Mouse (Mus musculus): ENCODE results near the gene Lrrn2. TPM values are rescaled to one million over a fixed set of nuclear protein-coding genes. Genes with fewer than 3 reads are reported as not detected.

The Lrrn2 gene
- 56.8 and 60.2 TPM in 2 replicates for polyA plus RNA-seq (2015; fragmentation: Nextera tagmentation; extraction: Ambion mirVana)

GRCm38 (mm10) chr1:132880161-132881005 is at the start of gene Lrrn2:
Gene Lrrn2 (plus strand): TSS chr1:132880273.
- Histone ChIP-seq H3K9me3 (no peaks in the 10 kb centered on the region), H3K4me3 (peak within 1 kb of the TSS; percentile 80), H3K27me3 (replicated peaks) (no peaks in the 10 kb centered on the region), H3K4me1 (peaks cover 44% of the 10 kb centered on the region), H3K36me3 (replicated peaks) (no peaks in the 10 kb centered on the region), H3K27ac (peak within 1 kb of the TSS; percentile 91), H3K9ac (peak within 1 kb of the TSS; percentile 95), H3K4me2 (peak within 1 kb of the TSS; percentile 88)
- WGBS, result 0% methylated on average over 66 of the region's 80 CpGs
- ATAC-seq (replicated peaks), result peak; percentile 84

GRCm38 (mm10) chr1:132831963-132832362 is 48.1 kb upstream of the Lrrn2 start:
- H3K27me3 ChIP-seq (replicated peaks), result no peaks in the 10 kb centered on the region
- H3K27ac ChIP-seq, result no peak overlapping the region
- WGBS, result 96% methylated on average over 4 of the region's 4 CpGs
- H3K4me3 ChIP-seq, result no peak overlapping the region
- no peaks in the 10 kb centered on the region for H3K4me1 ChIP-seq
- ATAC-seq (replicated peaks), result no peak
- H3K4me2 ChIP-seq, result no peak overlapping the region
- no peak overlapping the region for H3K9ac ChIP-seq
- no peaks in the 10 kb centered on the region for H3K36me3 ChIP-seq (replicated peaks)
- no peaks in the 10 kb centered on the region for H3K9me3 ChIP-seq

GRCm38 (mm10) chr1:132834037-132834436 is 46.0 kb upstream of the Lrrn2 start:
- no peaks in the 10 kb centered on the region for H3K36me3 ChIP-seq (replicated peaks)
- ATAC-seq (replicated peaks), result no peak
- 68% methylated on average over 8 of the region's 8 CpGs for WGBS
- no peak overlapping the region for H3K9ac ChIP-seq
- no peak overlapping the region for H3K4me3 ChIP-seq
- no peaks in the 10 kb centered on the region for H3K27me3 ChIP-seq (replicated peaks)
- no peaks in the 10 kb centered on the region for H3K9me3 ChIP-seq
- no peaks in the 10 kb centered on the region for H3K4me1 ChIP-seq
- H3K27ac ChIP-seq, result no peak overlapping the region
- H3K4me2 ChIP-seq, result no peak overlapping the region

GRCm38 (mm10) chr1:132836895-132837294 is 43.2 kb upstream of the Lrrn2 start:
- no peaks in the 10 kb centered on the region for H3K9me3 ChIP-seq
- no peak for ATAC-seq (replicated peaks)
- 62% methylated on average over 8 of the region's 8 CpGs for WGBS

GRCm38 (mm10) chr1:132837691-132838090 is 42.4 kb upstream of the Lrrn2 start:
- Histone ChIP-seq H3K27me3 (replicated peaks) (no peaks in the 10 kb centered on the region), H3K9ac (no peak overlapping the region), H3K4me2 (no peak overlapping the region), H3K36me3 (replicated peaks) (no peaks in the 10 kb centered on the region), H3K4me3 (no peak overlapping the region), H3K27ac (no peak overlapping the region), H3K9me3 (no peaks in the 10 kb centered on the region), H3K4me1 (no peaks in the 10 kb centered on the region)
- WGBS, result 71% methylated on average over 5 of the region's 5 CpGs
- no peak for ATAC-seq (replicated peaks)

More at GRCm38 (mm10) chr1:132836895-132837294, 43.2 kb upstream of the Lrrn2 start:
- H3K9ac ChIP-seq, result no peak overlapping the region
- no peak overlapping the region for H3K27ac ChIP-seq
- H3K27me3 ChIP-seq (replicated peaks), result no peaks in the 10 kb centered on the region
- no peak overlapping the region for H3K4me3 ChIP-seq
- no peak overlapping the region for H3K4me2 ChIP-seq
- no peaks in the 10 kb centered on the region for H3K4me1 ChIP-seq
- H3K36me3 ChIP-seq (replicated peaks), result no peaks in the 10 kb centered on the region

- no peak overlapping the region for H3K4me3 ChIP-seq
- WGBS, result 85% methylated on average over 1 of the region's 1 CpGs
- no peaks in the 10 kb centered on the region for H3K27me3 ChIP-seq (replicated peaks)
- no peaks in the 10 kb centered on the region for H3K36me3 ChIP-seq (replicated peaks)
- H3K9ac ChIP-seq, result no peak overlapping the region
- no peak overlapping the region for H3K27ac ChIP-seq
- no peak overlapping the region for H3K4me2 ChIP-seq
- no peak for ATAC-seq (replicated peaks)
- no peaks in the 10 kb centered on the region for H3K4me1 ChIP-seq
- H3K9me3 ChIP-seq, result no peaks in the 10 kb centered on the region
Observed at GRCm38 (mm10) chr1:132838371-132838770, 41.7 kb upstream of the Lrrn2 start.

GRCm38 (mm10) chr1:132843612-132844011 is 36.5 kb upstream of the Lrrn2 start:
- H3K9me3 ChIP-seq, result no peaks in the 10 kb centered on the region
- no peaks in the 10 kb centered on the region for H3K36me3 ChIP-seq (replicated peaks)
- no peak overlapping the region for H3K27ac ChIP-seq
- no peak overlapping the region for H3K4me2 ChIP-seq
- WGBS, result 81% methylated on average over 10 of the region's 10 CpGs
- H3K4me3 ChIP-seq, result no peak overlapping the region
- no peaks in the 10 kb centered on the region for H3K27me3 ChIP-seq (replicated peaks)
- no peak for ATAC-seq (replicated peaks)
- H3K4me1 ChIP-seq, result no peaks in the 10 kb centered on the region
- H3K9ac ChIP-seq, result no peak overlapping the region

- Histone ChIP-seq H3K27ac (no peak overlapping the region), H3K36me3 (replicated peaks) (no peaks in the 10 kb centered on the region), H3K4me1 (no peaks in the 10 kb centered on the region), H3K27me3 (replicated peaks) (no peaks in the 10 kb centered on the region), H3K9ac (no peak overlapping the region), H3K9me3 (no peaks in the 10 kb centered on the region), H3K4me3 (no peak overlapping the region), H3K4me2 (no peak overlapping the region)
- ATAC-seq (replicated peaks), result no peak
- 87% methylated on average over 20 of the region's 20 CpGs for whole genome bisulfite sequencing
Observed at GRCm38 (mm10) chr1:132844088-132844804, 35.8 kb upstream of the Lrrn2 start.

- Histone ChIP-seq H3K27me3 (replicated peaks) (no peaks in the 10 kb centered on the region), H3K36me3 (replicated peaks) (no peaks in the 10 kb centered on the region), H3K4me2 (no peak overlapping the region), H3K9me3 (no peaks in the 10 kb centered on the region), H3K9ac (no peak overlapping the region), H3K27ac (no peak overlapping the region), H3K4me3 (no peak overlapping the region), H3K4me1 (0 out of 2 replicates have a peak, but pooled peaks cover 2% of the 10 kb centered on the region)
- no peak for ATAC-seq (replicated peaks)
- WGBS, result 91% methylated on average over 8 of the region's 8 CpGs
Observed at GRCm38 (mm10) chr1:132845766-132846165, 34.3 kb upstream of the Lrrn2 start.

- no peak for ATAC-seq (replicated peaks)
- Histone ChIP-seq H3K4me1 (peaks cover 18% of the 10 kb centered on the region), H3K27me3 (replicated peaks) (no peaks in the 10 kb centered on the region), H3K36me3 (replicated peaks) (no peaks in the 10 kb centered on the region), H3K4me3 (no peak overlapping the region), H3K4me2 (no peak overlapping the region), H3K9ac (no peak overlapping the region), H3K9me3 (no peaks in the 10 kb centered on the region), H3K27ac (no peak overlapping the region)
- 37% methylated on average over 5 of the region's 5 CpGs for WGBS
Observed at GRCm38 (mm10) chr1:132850809-132851208, 29.3 kb upstream of the Lrrn2 start.

GRCm38 (mm10) chr1:132851296-132851695 is 28.8 kb upstream of the Lrrn2 start:
- WGBS, result 69% methylated on average over 2 of the region's 2 CpGs
- Histone ChIP-seq H3K9me3 (no peaks in the 10 kb centered on the region), H3K27ac (no peak overlapping the region; the same call in 1 of the 2 replicates), H3K9ac (no peak overlapping the region), H3K4me2 (no peak overlapping the region), H3K4me3 (no peak overlapping the region), H3K36me3 (replicated peaks) (no peaks in the 10 kb centered on the region), H3K4me1 (peaks cover 18% of the 10 kb centered on the region), H3K27me3 (replicated peaks) (no peaks in the 10 kb centered on the region)
- no peak for ATAC-seq (replicated peaks)

- Histone ChIP-seq H3K4me2 (no peak overlapping the region), H3K27me3 (replicated peaks) (no peaks in the 10 kb centered on the region), H3K9ac (no peak overlapping the region), H3K4me1 (peaks cover 18% of the 10 kb centered on the region), H3K27ac (0 out of 2 replicates have a peak overlapping the region, but pooled peaks have one; percentile 26), H3K36me3 (replicated peaks) (no peaks in the 10 kb centered on the region), H3K9me3 (no peaks in the 10 kb centered on the region), H3K4me3 (no peak overlapping the region)
- peak; percentile 46; the same call in 1 of the 2 replicates for ATAC-seq (replicated peaks)
- WGBS, result 21% methylated on average over 4 of the region's 4 CpGs
Observed at GRCm38 (mm10) chr1:132851771-132852170, 28.3 kb upstream of the Lrrn2 start.

Data from midbrain, embryonic 15.5 days (tissue).